Mouse (Mus musculus): ENCODE results near the gene Pgs1. TPM values are rescaled to one million over a fixed set of nuclear protein-coding genes. Genes with fewer than 3 reads are reported as not detected.
A peak's percentile ranks its signal among the peaks of the same experiment; 100 is the strongest.

The Pgs1 gene
- polyA plus RNA-seq, 1 experiment from 2014 or later = 32.6 TPM

GRCm38 (mm10) chr11:117952174-117952933, 33.7 kb upstream of the Pgs1 start:
- Histone ChIP-seq H3K27ac (no peak overlapping the region), H3K4me1 (replicated peaks) (peaks cover 30% of the 10 kb centered on the region), H3K4me2 (replicated peaks) (no peak overlapping the region), H3K9ac (no peak overlapping the region), H3K36me3 (no peaks in the 10 kb centered on the region), H3K4me3 (replicated peaks) (no peak overlapping the region), H3K27me3 (replicated peaks) (no peaks in the 10 kb centered on the region), H3K9me3 (no peaks in the 10 kb centered on the region)
- WGBS = 72% methylated on average over 9 of the region's 9 CpGs
- no peak for ATAC-seq

DNA sequence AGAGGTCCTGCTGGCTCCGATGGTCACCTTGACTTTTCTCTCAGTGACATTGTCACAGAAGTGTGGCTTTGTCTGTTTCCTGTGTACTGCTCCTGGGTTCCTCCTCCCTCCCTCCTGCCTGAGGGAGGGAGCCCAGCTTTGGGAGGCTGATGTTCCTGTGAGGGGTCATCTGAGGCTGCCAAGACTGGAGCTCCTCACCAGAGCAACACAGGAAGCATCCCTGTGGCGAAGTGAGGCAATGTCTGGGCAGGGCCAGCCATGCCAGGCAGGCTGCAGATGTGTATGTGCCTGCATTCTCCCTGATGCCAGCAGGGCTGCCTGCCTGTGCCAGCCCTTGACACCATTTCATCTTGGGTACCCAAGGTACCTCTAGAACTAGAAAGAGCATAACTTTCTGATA, 32.0 kb upstream of the Pgs1 start:
- WGBS = 54% methylated on average over 2 of the region's 2 CpGs
- Histone ChIP-seq H3K27ac (0 out of 2 replicates have a peak overlapping the region, but pooled peaks have one; percentile 63), H3K36me3 (no peaks in the 10 kb centered on the region), H3K4me2 (replicated peaks) (no peak overlapping the region), H3K4me3 (replicated peaks) (no peak overlapping the region), H3K4me1 (replicated peaks) (peaks cover 38% of the 10 kb centered on the region), H3K27me3 (replicated peaks) (no peaks in the 10 kb centered on the region), H3K9me3 (no peaks in the 10 kb centered on the region), H3K9ac (no peak overlapping the region)
- ATAC-seq = no peak

GRCm38 (mm10) chr11:117954819-117955218, 31.3 kb upstream of the Pgs1 start:
- no peak overlapping the region for H3K9ac ChIP-seq
- H3K4me2 ChIP-seq (replicated peaks) = no peak overlapping the region
- ATAC-seq = no peak
- H3K36me3 ChIP-seq = no peaks in the 10 kb centered on the region
- 76% methylated on average over 9 of the region's 9 CpGs for WGBS
- H3K4me1 ChIP-seq (replicated peaks) = peaks cover 31% of the 10 kb centered on the region
- H3K27me3 ChIP-seq (replicated peaks) = no peaks in the 10 kb centered on the region
- H3K27ac ChIP-seq = peak overlapping the region; percentile 63; the same call in 1 of the 2 replicates
- H3K9me3 ChIP-seq = no peaks in the 10 kb centered on the region
- H3K4me3 ChIP-seq (replicated peaks) = no peak overlapping the region

- Histone ChIP-seq H3K4me1 (replicated peaks) (peaks cover 29% of the 10 kb centered on the region), H3K9ac (no peak overlapping the region), H3K27ac (no peak overlapping the region), H3K36me3 (no peaks in the 10 kb centered on the region), H3K9me3 (no peaks in the 10 kb centered on the region), H3K4me3 (replicated peaks) (no peak overlapping the region), H3K27me3 (replicated peaks) (no peaks in the 10 kb centered on the region), H3K4me2 (replicated peaks) (no peak overlapping the region)
- WGBS = 68% methylated on average over 13 of the region's 13 CpGs
- no peak for ATAC-seq
These were observed 30.5 kb upstream of the Pgs1 start for GRCm38 (mm10) chr11:117955621-117956020.

- no peak overlapping the region for H3K9ac ChIP-seq
- no peaks in the 10 kb centered on the region for H3K36me3 ChIP-seq
- no peak overlapping the region for H3K4me3 ChIP-seq (replicated peaks)
- no peak overlapping the region for H3K27ac ChIP-seq
- H3K4me2 ChIP-seq (replicated peaks) = no peak overlapping the region
- no peak for ATAC-seq
- H3K4me1 ChIP-seq (replicated peaks) = peaks cover 52% of the 10 kb centered on the region
- H3K27me3 ChIP-seq (replicated peaks) = no peaks in the 10 kb centered on the region
- H3K9me3 ChIP-seq = no peaks in the 10 kb centered on the region
- 68% methylated on average over 7 of the region's 7 CpGs for WGBS
These were observed 27.9 kb upstream of the Pgs1 start for GRCm38 (mm10) chr11:117958197-117958596.

- no peak overlapping the region for H3K4me3 ChIP-seq (replicated peaks)
- H3K27ac ChIP-seq = no peak overlapping the region
- no peaks in the 10 kb centered on the region for H3K9me3 ChIP-seq
- no peaks in the 10 kb centered on the region for H3K36me3 ChIP-seq
- WGBS = 84% methylated on average over 4 of the region's 4 CpGs
- no peak for ATAC-seq
- H3K9ac ChIP-seq = no peak overlapping the region
- no peaks in the 10 kb centered on the region for H3K27me3 ChIP-seq (replicated peaks)
- H3K4me1 ChIP-seq (replicated peaks) = peaks cover 57% of the 10 kb centered on the region
- no peak overlapping the region for H3K4me2 ChIP-seq (replicated peaks)
These were observed 26.9 kb upstream of the Pgs1 start for GRCm38 (mm10) chr11:117959166-117959565.

GRCm38 (mm10) chr11:117959741-117960381, 26.2 kb upstream of the Pgs1 start:
- no peaks in the 10 kb centered on the region for H3K27me3 ChIP-seq (replicated peaks)
- H3K9me3 ChIP-seq = no peaks in the 10 kb centered on the region
- 0 out of 2 replicates have a peak overlapping the region, but pooled peaks have one; percentile 6 for H3K27ac ChIP-seq
- H3K4me1 ChIP-seq (replicated peaks) = peaks cover 58% of the 10 kb centered on the region
- no peak overlapping the region for H3K4me3 ChIP-seq (replicated peaks)
- H3K36me3 ChIP-seq = no peaks in the 10 kb centered on the region
- no peak overlapping the region for H3K9ac ChIP-seq
- WGBS = 50% methylated on average over 17 of the region's 17 CpGs
- no peak overlapping the region for H3K4me2 ChIP-seq (replicated peaks)
- no peak for ATAC-seq

- peaks cover 61% of the 10 kb centered on the region for H3K4me1 ChIP-seq (replicated peaks)
- H3K9ac ChIP-seq = no peak overlapping the region
- no peak for ATAC-seq
- H3K27ac ChIP-seq = no peak overlapping the region
- no peaks in the 10 kb centered on the region for H3K9me3 ChIP-seq
- no peaks in the 10 kb centered on the region for H3K27me3 ChIP-seq (replicated peaks)
- H3K36me3 ChIP-seq = no peaks in the 10 kb centered on the region
- H3K4me3 ChIP-seq (replicated peaks) = no peak overlapping the region
- H3K4me2 ChIP-seq (replicated peaks) = no peak overlapping the region
These were observed 25.5 kb upstream of the Pgs1 start for GRCm38 (mm10) chr11:117960601-117961000.

GRCm38 (mm10) chr11:117962228-117963067, 23.6 kb upstream of the Pgs1 start:
- Histone ChIP-seq H3K27me3 (replicated peaks) (no peaks in the 10 kb centered on the region), H3K4me1 (replicated peaks) (peaks cover 73% of the 10 kb centered on the region), H3K9me3 (no peaks in the 10 kb centered on the region), H3K36me3 (no peaks in the 10 kb centered on the region), H3K4me2 (replicated peaks) (peak overlapping the region; percentile 86), H3K27ac (peak overlapping the region; percentile 94), H3K9ac (peak overlapping the region; percentile 39; the same call in 1 of the 2 replicates), H3K4me3 (replicated peaks) (no peak overlapping the region)
- 31% methylated on average over 10 of the region's 10 CpGs for WGBS
- ATAC-seq = peak; percentile 65

DNA sequence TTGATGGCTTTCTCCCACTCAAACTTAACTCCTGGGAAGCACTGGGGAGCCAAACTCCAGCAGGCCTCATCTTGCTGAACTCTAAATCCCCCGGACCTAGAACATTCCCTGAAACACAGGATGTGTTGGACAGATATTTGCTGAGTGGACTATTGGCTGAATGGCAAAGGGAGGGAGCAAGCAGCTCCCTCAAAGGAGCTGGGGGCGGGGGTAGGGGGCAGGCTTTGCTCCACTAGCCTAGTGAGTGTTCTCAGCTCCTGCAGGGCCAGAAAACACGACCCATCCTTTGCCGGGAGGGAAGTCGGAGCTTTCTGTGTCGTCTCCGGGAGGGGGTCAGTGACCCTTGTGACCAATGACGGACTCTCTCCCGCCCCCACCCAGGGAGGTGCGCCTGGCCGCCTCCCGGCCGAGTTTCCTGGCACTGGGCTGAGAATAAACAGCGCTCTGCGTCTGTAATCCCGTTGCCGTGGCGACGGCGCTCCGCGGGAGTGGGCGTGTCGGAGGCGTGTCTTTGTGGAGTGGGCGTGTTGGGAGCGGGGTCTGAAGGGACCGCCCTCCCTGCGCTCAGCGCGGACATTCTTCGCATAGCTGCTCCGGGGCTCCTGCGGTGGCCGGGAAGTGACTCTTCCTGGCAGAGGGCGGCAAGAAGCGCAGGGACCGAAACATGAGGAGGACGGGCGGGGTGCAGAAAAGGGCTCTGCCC, 22.9 kb upstream of the Pgs1 start:
- Histone ChIP-seq H3K27me3 (replicated peaks) (no peaks in the 10 kb centered on the region), H3K9ac (peak overlapping the region; percentile 44), H3K9me3 (no peaks in the 10 kb centered on the region), H3K36me3 (no peaks in the 10 kb centered on the region), H3K27ac (peak overlapping the region; percentile 94), H3K4me2 (replicated peaks) (peak overlapping the region; percentile 86), H3K4me3 (replicated peaks) (peak overlapping the region; percentile 37), H3K4me1 (replicated peaks) (peaks cover 74% of the 10 kb centered on the region)
- ATAC-seq = peak; percentile 92
- WGBS = under 1% methylated on average over 40 of the region's 40 CpGs

DNA sequence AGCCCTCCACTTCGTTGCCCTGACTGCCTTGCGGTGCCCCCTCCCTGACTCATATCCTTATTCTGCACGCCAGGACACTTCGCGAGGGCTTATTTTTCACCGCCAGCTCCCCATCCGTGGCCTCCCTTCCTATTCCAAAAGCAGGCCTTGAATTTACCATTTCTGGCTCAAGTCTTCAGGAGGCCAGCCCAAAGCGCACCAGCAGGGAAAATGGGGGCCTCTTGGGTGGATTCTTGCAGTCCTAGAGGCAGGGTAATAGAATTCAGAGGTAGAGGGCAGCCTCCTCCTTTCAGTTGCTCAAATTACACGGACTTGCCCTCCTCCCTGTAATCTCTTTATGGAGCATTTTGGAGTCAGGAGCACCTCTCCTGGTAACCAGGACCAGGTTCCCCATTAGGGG, 22.2 kb upstream of the Pgs1 start:
- Histone ChIP-seq H3K4me2 (replicated peaks) (peak overlapping the region; percentile 86), H3K27me3 (replicated peaks) (no peaks in the 10 kb centered on the region), H3K4me1 (replicated peaks) (peaks cover 70% of the 10 kb centered on the region), H3K36me3 (no peaks in the 10 kb centered on the region), H3K9ac (peak overlapping the region; percentile 44), H3K9me3 (no peaks in the 10 kb centered on the region), H3K4me3 (replicated peaks) (peak overlapping the region; percentile 37), H3K27ac (peak overlapping the region; percentile 93)
- 2% methylated on average over 9 of the region's 9 CpGs for WGBS
- peak; percentile 16 for ATAC-seq

GRCm38 (mm10) chr11:117964294-117964693, 21.8 kb upstream of the Pgs1 start:
- Histone ChIP-seq H3K4me2 (replicated peaks) (peak overlapping the region; percentile 86), H3K9ac (peak overlapping the region; percentile 44), H3K36me3 (no peaks in the 10 kb centered on the region), H3K4me1 (replicated peaks) (peaks cover 70% of the 10 kb centered on the region), H3K27me3 (replicated peaks) (no peaks in the 10 kb centered on the region), H3K9me3 (no peaks in the 10 kb centered on the region), H3K27ac (peak overlapping the region; percentile 93), H3K4me3 (replicated peaks) (no peak overlapping the region)
- 39% methylated on average over 1 of the region's 1 CpGs for WGBS
- ATAC-seq = no peak
